Mouse (Mus musculus) monocyte, adult 5-6 weeks (primary cell): ENCODE data around the gene Rhoh. TPM values are rescaled to one million over a fixed set of nuclear protein-coding genes. Genes with fewer than 3 reads are reported as not detected.

Experiments used
- ATAC-seq: fragments of 153-309, 156-312 bp; replicated peaks from 2 replicates; pipeline ENCODE4 v1.8.0; 2017; ENCODE audit warnings: mild to moderate bottlenecking; ENCODE audit not compliant: low TSS enrichment, insufficient number of reproducible peaks, severe bottlenecking, poor library complexity, low FRiP score
- total RNA-seq: library from RNA; stranded (forward); fragments of 200-1000, 200-491, 200-594 nt; gene quantifications from 3 replicates; pipeline ENCODE4 v1.2.3, GENCODE M21; 2017

The Rhoh gene
- total RNA-seq, 1 experiment from 2014 or later, result 33.3 TPM

DNA sequence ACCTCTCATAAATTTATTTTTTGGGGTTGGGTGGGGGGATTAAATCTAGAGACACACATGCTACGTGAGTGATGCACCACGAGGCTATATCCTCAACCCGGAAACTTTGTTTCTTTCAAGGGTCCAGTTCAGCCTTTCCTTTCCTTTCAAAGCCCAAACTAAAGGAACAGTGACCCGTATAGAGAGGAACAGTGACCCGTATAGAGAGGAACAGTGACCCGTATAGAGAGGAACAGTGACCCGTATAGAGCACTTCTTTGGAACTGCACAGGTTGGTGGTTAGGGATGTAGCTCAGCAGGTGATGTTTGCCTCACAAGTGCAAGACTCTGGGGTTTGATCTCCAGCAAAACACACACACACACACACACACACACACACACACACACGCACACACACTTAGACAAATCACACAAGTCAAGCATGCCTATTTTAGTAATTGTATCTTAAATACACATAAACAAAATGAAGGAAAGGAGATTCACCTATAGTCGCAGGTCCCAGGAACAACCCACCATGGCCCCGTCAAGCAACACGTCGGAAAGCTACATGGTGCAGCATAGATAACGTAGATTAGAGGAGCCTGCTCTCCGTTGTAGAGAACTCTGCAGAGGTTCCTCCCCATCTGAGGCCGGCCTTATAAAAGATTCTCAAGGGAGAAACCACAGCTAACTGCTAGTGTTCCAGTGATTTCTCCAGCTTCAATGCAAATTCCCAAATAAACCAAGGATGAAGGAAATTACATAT lies 24.9 kb downstream of the Rhoh start:
- ATAC-seq, result no peak

DNA sequence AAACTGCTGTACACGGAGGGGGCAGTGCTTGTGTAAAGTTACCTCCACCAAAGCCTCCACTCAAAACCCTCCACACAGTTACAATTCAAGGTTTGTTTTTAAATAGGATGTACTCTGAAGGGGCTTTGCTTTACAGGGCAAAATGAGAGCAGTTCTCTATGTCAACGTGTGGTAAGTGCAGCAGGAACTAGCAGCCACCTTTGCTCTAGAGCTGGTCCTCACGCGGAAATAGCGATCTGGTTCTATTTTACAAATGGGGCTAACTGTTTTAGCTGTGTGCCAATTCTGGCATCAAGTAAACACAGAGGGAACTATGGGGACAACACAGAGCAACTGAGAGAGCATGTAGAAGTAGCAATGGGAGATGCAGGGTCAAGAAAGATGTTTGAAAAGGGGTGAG lies 27.1 kb downstream of the Rhoh start:
- no peak for ATAC-seq

DNA sequence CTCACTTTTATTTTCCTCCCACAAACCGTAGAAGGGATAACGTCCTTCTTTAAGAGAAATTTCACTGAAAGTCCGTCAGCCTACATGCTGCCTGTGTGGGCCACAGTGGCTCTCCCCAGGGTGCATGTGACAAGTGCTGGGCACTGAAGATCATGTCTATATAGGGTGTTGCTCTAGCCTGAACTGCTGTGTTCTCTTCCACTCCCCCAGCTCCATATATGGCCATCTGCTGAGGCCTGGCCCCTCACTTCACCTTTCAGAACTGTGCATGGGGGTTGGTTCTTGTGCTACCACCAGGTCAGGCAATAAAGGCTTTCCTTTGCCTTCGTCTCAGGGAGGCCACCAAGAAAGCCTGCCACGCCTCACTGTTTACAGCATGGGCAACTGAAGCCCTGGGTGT lies 28.0 kb downstream of the Rhoh start:
- peak; percentile 47; the same call in 1 of the 2 replicates for ATAC-seq

DNA sequence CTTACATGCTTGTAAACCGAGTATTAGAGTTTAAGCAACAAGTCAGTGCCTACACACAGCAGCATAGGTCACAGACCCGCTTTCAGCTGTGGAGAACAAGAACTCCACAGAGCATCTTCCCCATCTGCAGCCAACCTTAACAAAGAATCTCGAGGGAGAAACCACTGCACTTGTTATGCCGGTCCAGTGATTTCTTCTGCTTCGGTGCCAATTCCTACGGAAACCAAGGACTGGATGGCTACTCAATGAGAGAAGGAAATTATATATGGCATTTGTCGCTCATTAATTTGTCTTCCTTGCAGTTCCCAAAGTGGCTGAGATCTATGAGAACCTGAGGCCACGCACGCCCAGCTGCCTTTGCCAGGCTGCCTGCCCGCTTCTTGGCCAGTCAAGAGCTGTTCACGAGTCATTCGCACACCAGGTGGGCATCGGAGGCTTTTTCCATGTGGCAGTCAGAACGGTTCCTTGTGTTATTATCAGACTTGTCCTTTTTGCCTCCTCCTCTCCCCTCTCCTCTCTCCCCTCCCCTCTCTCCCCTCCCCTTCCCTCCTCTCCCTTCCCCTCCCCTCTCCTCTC lies 30.3 kb downstream of the Rhoh start:
- ATAC-seq, result no peak

DNA sequence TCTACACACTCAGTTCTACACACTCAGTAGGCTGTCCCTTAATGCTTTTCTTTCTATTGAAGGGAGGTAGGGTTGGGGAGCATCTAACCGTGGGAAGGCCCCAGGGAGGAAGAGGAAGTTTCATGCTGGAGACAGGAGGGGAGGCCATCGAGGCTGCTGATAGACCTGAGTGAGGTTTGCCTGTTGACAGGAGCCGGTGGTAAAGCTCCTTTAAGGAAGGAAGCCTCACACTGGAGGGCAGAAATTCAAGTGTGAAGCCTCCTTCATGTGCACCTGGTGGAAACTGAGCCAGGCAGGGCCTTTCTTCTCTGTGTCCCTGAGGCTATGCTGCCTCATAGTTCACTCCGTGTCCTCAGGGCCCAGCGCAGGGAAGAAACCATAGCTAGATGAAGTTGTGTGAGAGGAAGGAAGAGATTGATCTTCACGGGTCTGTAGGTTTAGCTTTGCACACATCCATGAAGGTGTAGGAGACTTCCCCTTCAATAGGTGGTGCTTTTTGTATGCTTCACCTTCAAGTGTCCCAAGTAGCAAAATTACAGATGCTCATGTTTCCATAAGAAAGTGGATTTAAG lies 34.2 kb downstream of the Rhoh start:
- ATAC-seq, result no peak

DNA sequence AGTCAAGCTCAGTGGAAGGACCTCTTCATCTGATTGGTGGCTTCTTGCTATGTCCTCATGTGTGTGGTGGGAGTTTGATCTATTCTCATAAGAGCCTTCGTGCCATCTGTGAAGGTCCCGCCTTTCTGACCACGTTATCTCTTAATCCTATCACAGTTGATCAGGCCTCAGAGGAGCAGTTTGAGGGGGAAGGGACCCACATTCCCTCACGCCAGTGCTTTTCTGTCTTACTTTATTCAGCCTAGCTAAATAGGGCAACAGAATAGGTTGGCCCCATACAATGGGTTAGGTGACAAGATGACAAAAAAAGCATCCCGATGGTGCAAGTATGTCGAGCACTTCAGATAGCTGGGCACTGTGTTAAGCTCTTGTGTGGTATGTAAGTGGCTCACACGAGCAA lies 34.8 kb downstream of the Rhoh start:
- no peak for ATAC-seq

DNA sequence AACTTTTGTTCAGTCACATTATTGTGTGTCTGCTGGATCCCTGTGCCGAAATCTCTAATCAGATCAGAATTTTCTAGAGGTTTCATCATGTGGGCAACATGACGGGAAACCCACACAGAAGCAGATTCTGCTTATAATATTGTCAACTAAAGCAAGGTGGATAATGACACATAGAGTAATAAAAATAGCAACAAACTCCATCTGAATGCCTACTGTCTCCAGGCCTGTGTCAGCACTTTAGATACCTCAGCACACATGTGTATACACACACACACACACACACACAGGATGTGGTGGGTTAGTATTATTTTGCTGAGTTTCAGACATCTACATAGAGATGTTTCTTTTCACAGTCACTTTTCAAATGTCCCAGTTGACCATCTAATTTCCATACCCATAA lies 36.7 kb downstream of the Rhoh start:
- ATAC-seq, result no peak

DNA sequence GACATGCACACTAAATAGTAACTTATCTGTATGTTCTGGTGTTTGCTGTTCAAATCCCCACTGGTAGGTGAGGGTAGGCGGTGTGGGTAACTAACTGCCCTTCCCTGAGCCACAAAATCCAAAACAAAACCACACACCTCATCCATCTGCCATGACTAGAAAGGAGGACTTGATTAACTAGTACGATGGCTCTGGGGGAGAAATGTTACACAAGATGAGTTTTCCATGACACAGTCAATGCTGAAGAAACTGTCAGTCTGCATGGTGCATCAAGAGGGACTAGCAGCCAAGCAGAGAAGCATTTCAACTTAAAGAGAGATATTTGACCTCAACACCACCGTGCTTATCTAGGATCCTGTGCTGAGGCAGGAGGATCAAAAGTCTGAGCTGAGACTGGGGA lies 37.7 kb downstream of the Rhoh start:
- ATAC-seq, result no peak

DNA sequence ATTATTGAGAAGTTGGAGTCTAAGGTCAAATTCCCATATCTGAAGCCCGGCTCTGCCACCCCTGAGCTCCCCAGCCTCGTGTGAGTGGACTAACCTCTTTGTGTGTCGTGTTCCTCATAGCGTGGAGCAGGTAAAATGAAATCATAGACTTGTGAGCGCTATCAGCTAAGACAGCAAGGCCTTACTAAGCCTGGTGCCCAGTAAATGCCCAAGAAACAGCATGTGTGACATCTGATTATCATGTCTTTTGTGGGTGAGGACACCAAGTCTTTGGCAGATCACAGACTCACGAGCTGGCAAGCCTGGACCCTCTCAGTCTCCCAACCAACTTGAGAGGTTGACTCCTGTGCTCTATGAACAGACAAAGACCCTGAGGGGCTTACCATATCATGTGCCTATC lies 39.1 kb downstream of the Rhoh start:
- ATAC-seq, result no peak

DNA sequence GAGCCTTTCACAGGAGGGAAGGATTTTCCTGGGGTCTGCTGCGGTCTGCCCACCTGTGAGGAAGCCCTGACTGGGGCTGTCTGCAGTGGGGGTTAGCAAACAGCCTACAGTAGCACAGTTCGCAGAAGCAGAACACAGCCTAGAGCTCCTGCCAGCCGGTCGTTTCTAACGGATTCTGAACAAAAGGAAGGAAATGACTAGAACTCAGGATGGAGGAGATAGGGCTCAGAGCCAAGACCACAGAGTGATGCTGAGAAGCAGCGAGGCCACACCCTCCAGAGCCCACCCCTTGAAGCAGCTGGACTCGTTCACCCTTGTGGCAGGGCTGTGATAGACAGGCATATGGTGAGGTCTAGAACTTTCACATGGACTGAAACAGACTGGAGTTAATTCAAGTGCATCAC lies 39.9 kb downstream of the Rhoh start:
- ATAC-seq, result peak; percentile 74

DNA sequence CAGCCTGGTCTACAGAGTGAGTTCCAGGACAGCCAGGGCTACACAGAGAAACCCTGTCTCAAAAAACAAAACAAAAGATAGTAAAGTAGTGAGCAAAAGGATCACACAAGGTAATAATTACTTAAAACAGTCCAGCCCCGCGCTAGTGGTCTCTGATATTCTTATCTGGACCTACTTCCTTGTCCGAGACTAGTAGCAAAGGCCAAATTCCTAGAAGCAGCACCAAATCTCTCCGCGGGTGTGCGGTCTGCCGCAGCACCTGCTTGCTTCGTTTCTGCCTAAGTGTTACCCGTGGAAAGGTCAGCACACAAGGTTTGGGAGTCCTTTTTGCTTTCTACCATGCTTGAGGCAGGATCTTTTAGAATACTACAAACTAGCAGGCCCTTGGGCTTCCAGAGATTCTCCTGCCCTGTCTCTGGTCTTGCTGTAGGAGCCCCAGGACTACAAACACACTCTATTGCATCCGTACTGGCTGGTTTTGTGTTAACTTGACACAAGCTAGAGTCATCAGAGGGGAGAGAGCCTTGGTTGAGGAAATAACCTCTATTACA lies 40.9 kb downstream of the Rhoh start:
- ATAC-seq, result no peak

DNA sequence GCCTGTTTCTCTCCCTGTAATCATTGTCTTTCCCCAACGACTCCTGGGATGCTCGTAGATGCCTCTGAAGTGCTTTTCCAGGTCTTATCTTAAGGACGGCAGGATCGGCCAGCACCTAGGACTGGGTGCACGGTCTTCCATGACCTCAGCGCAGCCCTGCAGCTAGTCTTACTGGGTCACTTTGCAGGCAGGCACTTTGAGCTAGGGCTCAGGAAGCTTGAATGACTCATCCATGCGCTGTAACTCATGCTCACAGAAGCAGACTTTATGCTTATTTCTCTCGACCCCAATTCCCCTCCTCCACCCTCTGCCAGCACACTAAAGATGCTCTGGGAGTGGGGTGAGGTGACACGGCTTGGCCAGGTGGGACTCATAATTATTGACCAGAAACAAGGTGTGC lies 41.8 kb downstream of the Rhoh start:
- no peak for ATAC-seq

DNA sequence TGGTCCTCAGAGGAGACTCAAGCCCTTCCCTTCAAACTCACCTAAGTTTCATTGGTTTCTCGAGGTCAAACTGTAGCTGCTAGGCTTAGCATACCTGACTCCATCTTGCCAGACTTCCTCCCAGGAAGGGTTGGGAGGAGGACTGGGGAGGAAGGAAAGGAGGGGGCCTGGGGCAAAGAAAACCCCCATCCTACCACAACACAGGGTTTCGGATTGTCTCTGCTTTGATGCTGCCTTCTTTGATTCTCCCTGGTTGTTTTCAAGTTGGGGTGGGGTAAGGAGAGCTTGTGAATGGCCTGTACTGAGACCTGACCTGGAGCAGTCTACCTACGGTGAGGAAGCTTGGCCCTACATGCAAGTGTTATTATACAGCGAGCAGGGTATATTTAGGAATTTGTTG lies 43.5 kb downstream of the Rhoh start:
- ATAC-seq, result no peak

DNA sequence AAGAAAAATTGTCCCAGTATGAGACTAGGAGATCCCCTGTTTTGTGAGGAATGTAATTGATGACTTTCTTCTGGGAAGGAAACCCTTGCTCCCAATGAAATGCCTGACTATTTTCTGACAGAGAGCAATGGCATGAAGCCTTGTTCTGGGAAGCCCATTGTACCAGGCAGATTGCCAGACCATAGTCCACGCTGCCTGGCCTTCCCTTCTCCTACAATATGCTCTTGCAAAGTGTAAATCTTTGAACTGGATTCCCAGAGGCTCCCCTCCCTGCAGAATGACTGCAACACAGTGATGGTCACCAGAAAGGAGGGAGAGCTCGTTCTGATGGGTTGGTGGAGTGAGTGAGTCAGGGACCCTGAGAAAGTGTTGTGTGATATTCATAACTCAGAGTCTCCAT lies 47.7 kb downstream of the Rhoh start:
- no peak for ATAC-seq

DNA sequence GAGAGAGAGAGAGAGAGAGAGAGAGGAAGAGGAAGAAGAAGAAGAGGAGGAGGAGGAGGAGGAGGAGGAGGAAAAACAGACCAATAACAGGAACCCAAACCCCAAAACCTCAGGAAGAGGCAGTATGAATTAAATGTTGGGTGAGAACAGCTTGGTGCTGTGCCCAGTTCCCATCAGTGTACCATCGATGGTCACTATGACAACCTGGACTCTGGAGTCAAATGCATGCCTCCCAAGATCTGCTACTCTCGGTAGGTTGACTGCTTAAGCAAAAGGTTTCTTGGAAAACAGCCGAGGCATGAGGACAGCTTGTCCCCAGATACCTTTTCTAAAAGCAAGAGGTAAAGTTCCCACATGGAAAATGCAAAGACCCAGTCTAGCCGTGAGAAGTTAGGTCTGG lies 48.3 kb downstream of the Rhoh start:
- ATAC-seq, result no peak

DNA sequence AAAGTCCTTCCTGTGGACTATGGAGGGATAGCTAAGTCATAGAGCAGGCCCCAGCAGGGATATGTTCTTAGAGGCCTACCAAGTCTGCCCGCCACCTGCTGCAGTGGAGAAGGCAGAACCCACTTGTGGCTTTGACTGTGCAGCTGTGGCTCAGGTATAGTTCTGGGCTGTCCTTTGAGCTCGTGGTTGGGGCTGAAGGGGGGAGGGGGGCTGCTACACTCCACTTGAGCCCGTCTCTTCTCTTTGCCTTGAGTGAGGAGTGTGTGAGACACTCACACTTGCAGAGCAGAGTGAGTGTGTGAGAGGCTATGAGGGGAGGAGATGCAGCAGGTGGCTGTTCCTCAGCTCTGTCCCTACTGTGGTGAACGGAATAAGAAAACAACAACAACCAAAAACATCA lies 49.4 kb downstream of the Rhoh start:
- ATAC-seq, result no peak

DNA sequence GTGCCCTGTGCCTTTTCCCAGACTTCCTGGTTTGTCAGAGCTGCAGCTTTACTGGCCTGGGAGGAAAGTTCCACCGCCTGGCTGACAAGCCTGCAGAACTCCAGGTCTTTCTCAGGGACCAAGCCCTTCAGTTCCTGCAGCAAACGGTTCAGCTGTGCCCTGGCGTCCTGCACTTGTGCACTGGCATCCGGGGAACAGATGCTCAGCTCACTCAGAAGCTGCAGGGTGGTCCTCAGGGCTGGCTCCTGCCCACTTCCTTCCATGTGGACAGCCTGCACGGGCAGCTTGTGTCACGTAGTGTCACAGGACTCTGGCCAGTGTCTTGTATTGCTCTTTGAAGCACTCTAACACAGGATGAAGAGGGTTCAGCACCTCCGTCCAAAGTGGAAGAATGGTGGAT lies 50.7 kb downstream of the Rhoh start:
- ATAC-seq, result no peak

DNA sequence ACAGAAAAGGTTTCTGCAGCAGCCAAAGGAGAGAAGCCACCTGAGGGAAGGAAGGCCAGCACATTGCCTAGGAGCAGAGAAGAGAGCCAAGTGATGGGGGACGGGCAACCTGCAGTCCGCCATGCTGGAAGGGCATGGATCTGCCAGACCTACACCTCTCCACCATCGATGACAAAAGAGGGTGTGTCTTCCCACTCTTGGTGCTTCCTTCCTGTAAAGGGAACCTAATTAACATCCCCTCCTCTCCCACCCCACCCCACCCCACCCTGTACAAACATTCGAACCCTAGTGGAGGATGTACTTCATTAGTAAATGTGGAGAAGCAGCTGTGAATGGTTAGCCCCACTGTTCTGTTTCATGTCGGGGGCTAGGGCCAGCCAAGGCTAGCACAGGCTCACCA lies 51.2 kb downstream of the Rhoh start:
- no peak for ATAC-seq

DNA sequence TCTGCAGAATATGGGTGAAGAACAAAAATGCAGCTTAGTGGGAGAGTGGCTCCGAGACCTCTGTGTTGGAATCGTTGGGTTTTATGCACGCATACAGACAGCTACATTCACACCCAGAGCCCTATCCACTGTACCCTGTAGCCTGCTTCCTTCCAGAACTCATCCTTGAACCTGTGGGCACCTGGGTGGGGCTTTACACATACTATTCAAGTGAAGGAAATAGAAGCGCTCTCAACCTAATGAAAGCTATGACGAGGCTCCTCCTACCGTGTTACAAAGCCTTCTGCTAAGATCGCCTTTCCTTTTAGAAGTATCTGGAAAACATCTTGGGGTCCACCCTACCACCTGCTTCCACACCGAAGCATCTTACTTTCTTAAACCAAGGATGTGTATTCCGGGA lies 52.1 kb downstream of the Rhoh start:
- ATAC-seq, result no peak

DNA sequence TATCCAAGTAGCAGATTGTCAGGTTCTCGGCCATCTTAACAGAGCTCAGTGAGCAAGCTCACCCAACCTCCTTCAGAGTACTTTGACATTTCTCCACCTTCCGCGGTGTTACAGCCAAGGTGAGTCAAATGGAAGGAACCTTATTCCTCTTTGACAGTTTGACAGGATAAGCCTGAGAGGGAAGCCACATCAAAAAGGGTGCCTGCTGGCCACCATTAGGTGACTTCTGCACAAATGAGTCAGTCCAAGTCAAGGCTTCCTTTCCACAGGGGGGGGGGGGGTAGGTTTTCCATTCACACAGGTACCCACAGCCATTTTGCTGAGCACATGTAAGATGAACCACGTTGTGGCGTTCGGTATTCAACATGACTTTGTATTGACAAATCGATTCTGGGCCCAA lies 53.3 kb downstream of the Rhoh start:
- no peak for ATAC-seq
